Mouse (Mus musculus) midbrain, postnatal 0 days (tissue): Measurements from ENCODE around the gene Parn. TPM values are rescaled to one million over a fixed set of nuclear protein-coding genes. Genes with fewer than 3 reads are reported as not detected.

ENCODE experiments used
- ATAC-seq: fragments of 200-750 bp; cut with Nextera tagmentation; 2 replicates; pipeline ENCODE4 v1.8.0; 2017; ENCODE audit warnings: moderate number of reproducible peaks, mild to moderate bottlenecking, moderate TSS enrichment, moderate library complexity; ENCODE audit not compliant: low FRiP score
- DNase-seq: peaks from one replicate; pipeline ENCODE4 v3.0.0-alpha.2; 2015; ENCODE audit warnings: low spot score
- H3K27ac ChIP-seq: fragments of 300-500 bp; sonication (generic); 2 replicates; pipeline ENCODE4 v1.5.1; 2014; ENCODE audit warnings: low read depth, mild to moderate bottlenecking, low read length, mixed read lengths
- H3K27me3 ChIP-seq: fragments of 300-500 bp; sonication (generic); 2 replicates; pipeline ENCODE4 v1.6.1; 2014; ENCODE audit warnings: low read length, control low read depth, mixed read lengths; ENCODE audit not compliant: insufficient read depth
- H3K36me3 ChIP-seq: fragments of 300-500 bp; sonication (generic); 2 replicates; pipeline ENCODE4 v1.6.1; 2014; ENCODE audit warnings: low read length, control low read depth, mixed read lengths; ENCODE audit not compliant: insufficient read depth
- H3K4me1 ChIP-seq: fragments of 300-500 bp; sonication (generic); 2 replicates; pipeline ENCODE4 v1.6.1; 2014; ENCODE audit warnings: mild to moderate bottlenecking, control low read depth, antibody characterized with exemption, low read length, mixed read lengths; ENCODE audit not compliant: insufficient read depth
- H3K4me2 ChIP-seq: fragments of 300-500 bp; sonication (generic); 2 replicates; pipeline ENCODE4 v1.6.1; 2014; ENCODE audit warnings: low read depth, mild to moderate bottlenecking, low read length, mixed read lengths; ENCODE audit not compliant: poor library complexity, severe bottlenecking
- H3K4me3 ChIP-seq: fragments of 300-500 bp; sonication (generic); 2 replicates; pipeline ENCODE4 v1.5.1; 2014; ENCODE audit warnings: low read depth, mild to moderate bottlenecking, low read length, moderate library complexity
- H3K9ac ChIP-seq: fragments of 300-500 bp; sonication (generic); replicated peaks from 2 replicates; pipeline ENCODE4 v1.6.1; 2014; ENCODE audit warnings: mild to moderate bottlenecking, low read length, moderate library complexity, mixed read lengths; ENCODE audit not compliant: poor library complexity, severe bottlenecking
- H3K9me3 ChIP-seq: fragments of 300-500 bp; sonication (generic); 2 replicates; pipeline ENCODE4 v1.6.1; 2016; ENCODE audit warnings: low read length, control low read depth
- CTCF ChIP-seq: IDR thresholded peaks from 2 replicates; pipeline ENCODE4 v1.5.1; 2016; ENCODE audit warnings: antibody characterized with exemption, mild to moderate bottlenecking
- WGBS: fragments of 180-500 bp; shearing (Covaris S2); extraction: QIAGEN DNeasy Blood & Tissue Kit; methylation state at CpG from one replicate; pipeline ENCODE4 v1.1.7; 2014; 5-methylcytosine and 5-hydroxymethylcytosine counted together
- polyA plus RNA-seq: library from polyadenylated mRNA; unstranded; fragments of >200 nt; fragmentation: Nextera tagmentation; extraction: Ambion mirVana; gene quantifications from 2 replicates; pipeline ENCODE4 v1.2.1, GENCODE M21; 2015
- total RNA-seq: library from RNA; depleted of rRNA; stranded (reverse); fragments of >200 nt; gene quantifications from 2 replicates; pipeline ENCODE4 v1.2.3, GENCODE M21; 2014

Parn gene
- total and polyA plus RNA-seq, 2 experiments from 2014 or later, result 11.8 to 28.0 TPM

DNA sequence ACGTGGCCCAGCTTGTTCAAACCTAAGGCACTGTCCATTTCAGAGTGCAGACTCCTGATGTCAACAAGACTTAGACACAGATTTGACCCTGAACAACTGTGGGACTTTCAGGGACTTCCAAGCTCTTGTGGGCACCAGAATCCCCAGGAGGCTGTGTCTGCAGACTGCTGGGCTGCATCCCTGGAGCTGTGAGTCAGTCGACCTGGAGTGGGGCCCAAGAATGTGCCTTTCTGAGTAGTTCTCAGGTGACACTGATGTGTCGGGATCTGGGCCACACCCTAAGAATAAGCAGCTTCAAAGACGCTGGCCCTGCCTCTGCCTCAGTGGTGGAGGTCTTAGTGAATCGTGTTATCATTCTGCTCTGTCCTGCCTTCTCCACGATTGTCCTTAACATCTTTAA is 146.6 kb downstream of the Parn start:
- Histone ChIP-seq H3K4me1 (no peaks in the 10 kb centered on the region), H3K27me3 (no peaks in the 10 kb centered on the region), H3K9ac (no peak overlapping the region), H3K27ac (no peak overlapping the region), H3K4me3 (no peak overlapping the region), H3K9me3 (no peaks in the 10 kb centered on the region), H3K36me3 (no peaks in the 10 kb centered on the region), H3K4me2 (no peak overlapping the region)
- DNase-seq (no peak), ATAC-seq (no peak)
- 82% methylated on average over 6 of the region's 6 CpGs for WGBS
- TF ChIP-seq CTCF, result no peak

DNA sequence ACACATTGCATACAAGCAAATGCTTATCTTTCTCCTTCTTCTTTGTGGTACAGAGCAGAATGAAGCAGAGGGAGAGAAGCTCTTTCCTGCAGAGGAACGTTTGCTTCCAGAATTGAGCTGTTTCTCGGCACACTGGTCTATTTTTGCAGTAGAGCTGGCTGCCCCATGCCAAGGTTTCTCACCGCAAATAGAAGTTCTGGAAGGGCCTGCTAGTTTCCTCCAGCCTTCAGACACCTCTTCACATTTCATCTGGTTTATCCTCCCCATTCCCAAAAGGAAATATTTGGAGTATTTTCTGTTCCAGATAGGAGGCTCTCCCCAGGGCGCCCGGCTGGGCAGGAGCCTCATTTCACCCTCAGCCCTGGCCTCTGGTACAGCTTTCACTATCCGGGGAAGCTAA is 147.7 kb downstream of the Parn start:
- no peak overlapping the region for H3K4me2 ChIP-seq
- H3K4me1 ChIP-seq, result no peaks in the 10 kb centered on the region
- 92% methylated on average over 6 of the region's 6 CpGs for WGBS
- ATAC-seq (no peak), DNase-seq (no peak)
- H3K36me3 ChIP-seq, result no peaks in the 10 kb centered on the region
- H3K27ac ChIP-seq, result no peak overlapping the region
- no peaks in the 10 kb centered on the region for H3K9me3 ChIP-seq
- H3K9ac ChIP-seq, result no peak overlapping the region
- TF ChIP-seq CTCF, result no peak
- H3K27me3 ChIP-seq, result no peaks in the 10 kb centered on the region
- no peak overlapping the region for H3K4me3 ChIP-seq

DNA sequence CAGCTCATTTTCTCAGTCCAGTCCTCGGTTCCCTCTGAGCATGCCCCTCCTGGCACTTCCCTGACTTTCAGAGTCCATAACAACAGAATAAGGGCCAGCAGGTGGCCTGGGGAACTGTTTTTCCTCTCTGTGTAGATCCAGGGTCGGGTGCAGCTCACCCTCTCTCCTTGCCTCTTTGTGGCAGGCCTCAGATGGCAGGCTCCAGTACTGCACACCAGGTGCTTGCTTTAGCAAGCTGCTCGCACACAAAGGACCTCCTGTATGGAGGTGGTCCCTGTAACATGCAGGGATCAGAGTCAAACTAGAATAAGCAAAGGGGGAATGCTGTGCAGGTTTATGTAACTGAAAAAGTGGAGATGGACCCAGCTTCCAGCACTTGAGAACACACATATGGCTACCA is 151.8 kb downstream of the Parn start:
- no peak for DNase-seq
- Histone ChIP-seq H3K27me3 (no peaks in the 10 kb centered on the region), H3K27ac (no peak overlapping the region), H3K4me3 (no peak overlapping the region), H3K4me2 (no peak overlapping the region), H3K36me3 (no peaks in the 10 kb centered on the region), H3K9me3 (no peaks in the 10 kb centered on the region), H3K9ac (no peak overlapping the region), H3K4me1 (no peaks in the 10 kb centered on the region)
- no peak for TF ChIP-seq CTCF
- 50% methylated on average over 3 of the region's 3 CpGs for WGBS
- ATAC-seq, result no peak

DNA sequence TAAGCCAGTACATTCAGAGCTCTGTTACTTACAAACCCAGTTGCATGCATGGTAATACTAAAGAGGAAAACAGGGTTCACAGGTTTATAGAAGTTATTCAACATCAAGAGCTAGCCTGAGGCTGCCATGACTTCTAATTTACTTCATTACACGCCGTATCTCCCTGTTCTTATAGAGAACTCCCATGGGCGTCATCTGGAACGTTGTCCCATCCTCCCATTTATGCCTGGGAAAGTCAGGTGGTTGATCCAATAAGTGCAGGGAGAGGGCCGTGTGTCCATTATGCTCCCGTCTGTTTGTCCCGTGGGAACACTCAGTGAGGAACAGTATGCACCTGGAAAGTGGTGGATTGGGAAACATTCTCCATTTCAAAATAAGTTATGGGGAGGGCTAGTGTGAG is 152.4 kb downstream of the Parn start:
- no peak overlapping the region for H3K4me2 ChIP-seq
- H3K4me1 ChIP-seq, result no peaks in the 10 kb centered on the region
- H3K27me3 ChIP-seq, result no peaks in the 10 kb centered on the region
- ATAC-seq, result no peak
- WGBS, result 90% methylated on average over 7 of the region's 7 CpGs
- no peaks in the 10 kb centered on the region for H3K9me3 ChIP-seq
- H3K27ac ChIP-seq, result no peak overlapping the region
- no peak overlapping the region for H3K9ac ChIP-seq
- no peak overlapping the region for H3K4me3 ChIP-seq
- H3K36me3 ChIP-seq, result no peaks in the 10 kb centered on the region
- DNase-seq, result peak; percentile 5
- no peak for TF ChIP-seq CTCF

DNA sequence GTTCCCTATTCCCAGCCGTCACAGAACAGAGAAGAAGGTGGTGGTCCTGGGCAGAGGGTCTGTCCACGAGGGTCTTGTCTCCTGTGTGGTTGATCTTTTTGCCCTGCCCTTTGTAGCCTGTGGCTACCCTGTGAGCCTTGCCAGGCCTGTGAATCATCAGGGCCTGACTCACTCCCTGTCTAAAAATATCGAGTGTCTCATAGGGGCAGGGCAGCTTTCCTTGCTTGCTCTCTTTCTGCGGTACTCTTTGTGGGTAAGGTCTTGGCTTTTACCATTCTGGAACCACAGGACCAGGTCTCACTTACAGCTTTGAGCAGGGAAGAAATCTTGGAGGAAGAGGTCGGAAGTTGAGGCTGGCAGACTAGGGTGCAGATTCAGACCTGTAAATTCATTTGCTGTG is 162.9 kb downstream of the Parn start:
- H3K9me3 ChIP-seq, result no peaks in the 10 kb centered on the region

DNA sequence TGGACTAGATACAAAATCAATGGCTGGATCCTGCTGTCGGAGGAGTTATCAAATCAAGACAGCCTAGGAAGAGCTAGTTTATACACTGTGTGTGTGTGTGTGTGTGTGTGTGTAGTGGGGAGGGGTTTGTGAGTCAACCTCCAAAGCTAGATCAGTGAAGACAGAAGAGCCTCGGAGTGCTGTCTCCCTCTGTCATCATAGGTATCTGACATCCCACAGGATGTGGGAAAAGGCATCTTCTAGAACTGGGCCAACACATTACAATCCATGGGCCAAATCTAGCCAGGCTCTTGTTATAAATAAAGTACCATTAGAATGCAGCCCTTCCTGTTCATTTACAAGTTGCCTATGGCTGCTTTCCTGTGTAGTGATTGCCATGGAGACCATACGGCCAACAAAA is 163.5 kb downstream of the Parn start:
- Histone ChIP-seq H3K4me3 (no peak overlapping the region), H3K4me2 (no peak overlapping the region), H3K9me3 (no peaks in the 10 kb centered on the region), H3K36me3 (no peaks in the 10 kb centered on the region), H3K27ac (no peak overlapping the region), H3K4me1 (no peaks in the 10 kb centered on the region), H3K27me3 (no peaks in the 10 kb centered on the region), H3K9ac (no peak overlapping the region)
- ATAC-seq, result no peak
- WGBS, result 76% methylated on average over 3 of the region's 3 CpGs
- no peak for TF ChIP-seq CTCF
- no peak for DNase-seq

More for the DNA sequence above, 162.9 kb downstream of the Parn start:
- Histone ChIP-seq H3K27me3 (no peaks in the 10 kb centered on the region), H3K4me2 (no peak overlapping the region), H3K9ac (no peak overlapping the region), H3K36me3 (no peaks in the 10 kb centered on the region), H3K4me1 (no peaks in the 10 kb centered on the region), H3K4me3 (no peak overlapping the region), H3K27ac (no peak overlapping the region)
- WGBS, result 79% methylated on average over 5 of the region's 5 CpGs
- no peak for ATAC-seq
- DNase-seq, result no peak
- TF ChIP-seq CTCF, result no peak
